Mouse (Mus musculus) hindbrain, embryonic 10.5 days (tissue): ENCODE measurements at regions not wholly inside any gene's neighbourhood (a gene's known extent, or its start where the extent isn't known, plus 50 kb on each side); places are given as distances from the start of the nearest gene placed in this dataset.

ENCODE experiments used
- DNase-seq: peaks from one replicate; pipeline ENCODE4 v3.0.0-alpha.2; 2017; ENCODE audit warnings: low spot score
- H3K27ac ChIP-seq: fragments of 300-500 bp; sonication (generic); 2 replicates; pipeline ENCODE4 v1.5.1; 2016; ENCODE audit warnings: mild to moderate bottlenecking, moderate library complexity
- H3K27me3 ChIP-seq: fragments of 300-500 bp; sonication (generic); 2 replicates; pipeline ENCODE4 v1.6.1; 2016; ENCODE audit warnings: mild to moderate bottlenecking; ENCODE audit not compliant: poor library complexity, insufficient read depth, severe bottlenecking
- H3K36me3 ChIP-seq: fragments of 300-500 bp; sonication (generic); 2 replicates; pipeline ENCODE4 v1.6.1; 2016; ENCODE audit warnings: mild to moderate bottlenecking, moderate library complexity
- H3K4me1 ChIP-seq: fragments of 300-500 bp; sonication (generic); replicated peaks from 2 replicates; pipeline ENCODE4 v1.6.1; 2016; ENCODE audit warnings: mild to moderate bottlenecking
- H3K4me3 ChIP-seq: fragments of 300-500 bp; sonication (generic); 2 replicates; pipeline ENCODE4 v1.5.1; 2016; ENCODE audit warnings: mild to moderate bottlenecking, moderate library complexity
- H3K9me3 ChIP-seq: fragments of 300-500 bp; sonication (generic); 2 replicates; pipeline ENCODE4 v1.6.1; 2016; ENCODE audit warnings: mild to moderate bottlenecking, moderate library complexity
- WGBS: fragments of 180-500 bp; shearing (Covaris S2); methylation state at CpG from one replicate; pipeline ENCODE4 v1.1.7; 2016; 5-methylcytosine and 5-hydroxymethylcytosine counted together

- DNase-seq = no peak
- no peaks in the 10 kb centered on the region for H3K4me1 ChIP-seq
- 90% methylated on average over 2 of the region's 2 CpGs for WGBS
Observed at GRCm38 (mm10) chr3:148134646-148135045, 855.7 kb downstream of the Adgrl2 start.

GRCm38 (mm10) chr3:148115576-148115975, 874.8 kb downstream of the Adgrl2 start:
- H3K9me3 ChIP-seq = peaks cover 19% of the 10 kb centered on the region
- H3K4me1 ChIP-seq = no peaks in the 10 kb centered on the region
- H3K27ac ChIP-seq = no peak overlapping the region
- no peaks in the 10 kb centered on the region for H3K27me3 ChIP-seq
- no peak overlapping the region for H3K4me3 ChIP-seq
- no peaks in the 10 kb centered on the region for H3K36me3 ChIP-seq
- no peak for DNase-seq

More at GRCm38 (mm10) chr3:148134646-148135045, 855.7 kb downstream of the Adgrl2 start:
- Histone ChIP-seq H3K36me3 (no peaks in the 10 kb centered on the region), H3K27ac (no peak overlapping the region), H3K27me3 (no peaks in the 10 kb centered on the region), H3K9me3 (no peaks in the 10 kb centered on the region), H3K4me3 (no peak overlapping the region)

- peaks cover 2% of the 10 kb centered on the region; the same call in 1 of the 2 replicates for H3K9me3 ChIP-seq
- no peak overlapping the region for H3K4me3 ChIP-seq
- WGBS = 88% methylated on average over 3 of the region's 3 CpGs
- no peaks in the 10 kb centered on the region for H3K27me3 ChIP-seq
- H3K4me1 ChIP-seq = no peaks in the 10 kb centered on the region
- no peak for DNase-seq
- no peaks in the 10 kb centered on the region for H3K36me3 ChIP-seq
- H3K27ac ChIP-seq = no peak overlapping the region
Observed at GRCm38 (mm10) chr3:148112204-148112603, 878.2 kb downstream of the Adgrl2 start.

GRCm38 (mm10) chr3:148107031-148107430, 883.3 kb downstream of the Adgrl2 start:
- Histone ChIP-seq H3K27ac (no peak overlapping the region), H3K4me1 (no peaks in the 10 kb centered on the region), H3K36me3 (no peaks in the 10 kb centered on the region), H3K9me3 (no peaks in the 10 kb centered on the region), H3K4me3 (no peak overlapping the region), H3K27me3 (no peaks in the 10 kb centered on the region)
- no peak for DNase-seq
- 82% methylated on average over 1 of the region's 1 CpGs for WGBS

- no peak overlapping the region for H3K4me3 ChIP-seq
- H3K9me3 ChIP-seq = no peaks in the 10 kb centered on the region
- H3K27me3 ChIP-seq = no peaks in the 10 kb centered on the region
- H3K27ac ChIP-seq = no peak overlapping the region
- DNase-seq = no peak
- 79% methylated on average over 4 of the region's 4 CpGs for WGBS
- no peaks in the 10 kb centered on the region for H3K36me3 ChIP-seq
- 0 out of 2 replicates have a peak, but pooled peaks cover 2% of the 10 kb centered on the region for H3K4me1 ChIP-seq
Observed at GRCm38 (mm10) chr3:148093930-148094329, 896.4 kb downstream of the Adgrl2 start.

- Histone ChIP-seq H3K36me3 (no peaks in the 10 kb centered on the region), H3K4me3 (no peak overlapping the region), H3K27ac (no peak overlapping the region), H3K27me3 (no peaks in the 10 kb centered on the region), H3K9me3 (no peaks in the 10 kb centered on the region), H3K4me1 (no peaks in the 10 kb centered on the region)
- WGBS = 78% methylated on average over 2 of the region's 2 CpGs
- no peak for DNase-seq
Observed at GRCm38 (mm10) chr3:148075841-148076240, 914.5 kb downstream of the Adgrl2 start.

- Histone ChIP-seq H3K9me3 (no peaks in the 10 kb centered on the region), H3K4me1 (no peaks in the 10 kb centered on the region), H3K27me3 (no peaks in the 10 kb centered on the region), H3K27ac (no peak overlapping the region), H3K4me3 (no peak overlapping the region), H3K36me3 (no peaks in the 10 kb centered on the region)
- WGBS = 89% methylated on average over 6 of the region's 6 CpGs
- DNase-seq = no peak
Observed at GRCm38 (mm10) chr3:148066701-148067100, 923.7 kb downstream of the Adgrl2 start.

- H3K36me3 ChIP-seq = no peaks in the 10 kb centered on the region
- WGBS = 78% methylated on average over 4 of the region's 4 CpGs
- H3K27me3 ChIP-seq = no peaks in the 10 kb centered on the region
- no peaks in the 10 kb centered on the region for H3K4me1 ChIP-seq
- no peaks in the 10 kb centered on the region for H3K9me3 ChIP-seq
- DNase-seq = no peak
- no peak overlapping the region for H3K4me3 ChIP-seq
- no peak overlapping the region for H3K27ac ChIP-seq
Observed at GRCm38 (mm10) chr3:148056074-148056473, 934.3 kb downstream of the Adgrl2 start.

- Histone ChIP-seq H3K4me3 (no peak overlapping the region), H3K27ac (no peak overlapping the region), H3K27me3 (no peaks in the 10 kb centered on the region), H3K36me3 (no peaks in the 10 kb centered on the region), H3K4me1 (no peaks in the 10 kb centered on the region), H3K9me3 (no peaks in the 10 kb centered on the region)
- no peak for DNase-seq
- 71% methylated on average over 5 of the region's 5 CpGs for WGBS
Observed at GRCm38 (mm10) chr3:148052516-148052915, 937.8 kb downstream of the Adgrl2 start.

GRCm38 (mm10) chr3:148048247-148048646, 942.1 kb downstream of the Adgrl2 start:
- Histone ChIP-seq H3K4me3 (no peak overlapping the region), H3K9me3 (no peaks in the 10 kb centered on the region), H3K27me3 (no peaks in the 10 kb centered on the region), H3K36me3 (no peaks in the 10 kb centered on the region), H3K27ac (no peak overlapping the region), H3K4me1 (no peaks in the 10 kb centered on the region)
- no peak for DNase-seq
- WGBS = 88% methylated on average over 2 of the region's 2 CpGs

GRCm38 (mm10) chr3:148032532-148032931, 957.8 kb downstream of the Adgrl2 start:
- H3K9me3 ChIP-seq = no peaks in the 10 kb centered on the region
- 91% methylated on average over 6 of the region's 6 CpGs for WGBS
- no peak for DNase-seq
- no peak overlapping the region for H3K27ac ChIP-seq
- H3K36me3 ChIP-seq = no peaks in the 10 kb centered on the region
- H3K4me3 ChIP-seq = no peak overlapping the region
- H3K27me3 ChIP-seq = no peaks in the 10 kb centered on the region
- H3K4me1 ChIP-seq = no peaks in the 10 kb centered on the region

GRCm38 (mm10) chr3:148005831-148006230, 984.5 kb downstream of the Adgrl2 start:
- no peaks in the 10 kb centered on the region for H3K36me3 ChIP-seq
- no peak overlapping the region for H3K27ac ChIP-seq
- no peak for DNase-seq
- no peaks in the 10 kb centered on the region for H3K9me3 ChIP-seq
- no peaks in the 10 kb centered on the region for H3K4me1 ChIP-seq
- no peak overlapping the region for H3K4me3 ChIP-seq
- H3K27me3 ChIP-seq = no peaks in the 10 kb centered on the region
- WGBS = 57% methylated on average over 5 of the region's 5 CpGs

GRCm38 (mm10) chr3:148004006-148004405, 986.3 kb downstream of the Adgrl2 start:
- Histone ChIP-seq H3K27ac (no peak overlapping the region), H3K27me3 (no peaks in the 10 kb centered on the region), H3K4me3 (no peak overlapping the region), H3K36me3 (no peaks in the 10 kb centered on the region), H3K4me1 (no peaks in the 10 kb centered on the region), H3K9me3 (no peaks in the 10 kb centered on the region)
- DNase-seq = no peak
- 48% methylated on average over 3 of the region's 3 CpGs for WGBS

- no peak for DNase-seq
- no peaks in the 10 kb centered on the region for H3K4me1 ChIP-seq
- H3K27me3 ChIP-seq = 0 out of 2 replicates have a peak, but pooled peaks cover 5% of the 10 kb centered on the region
- H3K9me3 ChIP-seq = no peaks in the 10 kb centered on the region
- WGBS = 68% methylated on average over 15 of the region's 15 CpGs
- no peaks in the 10 kb centered on the region for H3K36me3 ChIP-seq
- H3K27ac ChIP-seq = no peak overlapping the region
- no peak overlapping the region for H3K4me3 ChIP-seq
Observed at GRCm38 (mm10) chr3:147999330-147999953, 990.9 kb downstream of the Adgrl2 start.
